Mouse (Mus musculus): ENCODE measurements at regions not wholly inside any gene's neighbourhood (a gene's known extent, or its start where the extent isn't known, plus 50 kb on each side); places are given as distances from the start of the nearest gene placed in this dataset.

- TF ChIP-seq CTCF (IDR thresholded peaks at IDR 0.05; ENCODE audit: insufficient read depth, low read length) (no peak), POLR2A (IDR thresholded peaks at IDR 0.05; ENCODE audit: borderline replicate concordance, extremely low read depth, low read depth, low read length) (no peak)
Observed at GRCm38 (mm10) chr16:10098511-10098910, 71.5 kb upstream of the Rpl39l start.
